Mouse (Mus musculus) embryonic stem cell, embryonic (primary cell): ENCODE measurements around the gene Rps7.

Experiments used
- CTCF ChIA-PET, 4 experiments: fragments of 300-600 bp in 2 of 4; fragments of 350-600 bp in 2 of 4; sonication (Branson Sonifier 250); formaldehyde crosslinking; loops; one replicate each; lab custom pipeline; 2022; ENCODE audit warnings: inconsistent platforms in 2 of 4; lab: Charles Lee
- POLR2A ChIA-PET, 4 experiments: fragments of 300-600 bp in 2 of 4; fragments of 350-600 bp in 2 of 4; sonication (Branson Sonifier 250); formaldehyde crosslinking; loops; one replicate each; lab custom pipeline; 2022; ENCODE audit warnings: antibody characterized with exemption in 4 of 4, inconsistent platforms in 1 of 4; lab: Charles Lee

Rps7 gene

GRCm38 (mm10) chr12:28635535-28636476 lies at the start of gene Rps7:
TSS of gene Rps7 (minus strand) at chr12:28635953.
- ChIA-PET POLR2A (interaction anchor here (0.5 to 71.1 kb wide), 148 partner anchors 8 to 1208 kb away, joined by 3 to 1800 read pairs (median 4); partner anchors contain the start of genes Adi1 (in 4 of the 4), Rnaseh1 (in 4 of the 4), Colec11 (in 3 of the 4) and Eipr1 (in 3 of the 4)), CTCF (interaction anchor here in 2 of 4 experiments (0.7 to 1.2 kb wide), 3 partner anchors 14 to 432 kb away, joined by 3 to 4 read pairs (median 3); partner anchors contain the start of gene Rnaseh1 (in 1 of the 2))

- ChIA-PET CTCF (no interaction called here), POLR2A (interaction anchor here in 3 of 4 experiments (0.7 to 71.1 kb wide), 8 partner anchors 8 to 1254 kb away, joined by 3 to 1800 read pairs (median 6); partner anchors contain the start of genes Adi1 (in 3 of the 3), Rps7 (in 2 of the 3) and Colec11 (in 1 of the 3))
Observed at GRCm38 (mm10) chr12:28684674-28685073, 48.9 kb upstream of the Rps7 start.

GRCm38 (mm10) chr12:28675925-28676209 lies 40.1 kb upstream of the Rps7 start:
- ChIA-PET CTCF (interaction anchor here in 2 of 4 experiments (0.5 to 0.8 kb wide), 3 partner anchors 12 to 61 kb away, joined by 3 read pairs; no protein-coding TSS in a partner anchor), POLR2A (interaction anchor here (0.8 to 71.1 kb wide), 40 partner anchors 8 to 142 kb away, joined by 3 to 1800 read pairs (median 10); partner anchors contain the start of genes Rps7 (in 3 of the 4), Colec11 (in 2 of the 4), Eipr1 (in 2 of the 4) and Rnaseh1 (in 2 of the 4))

GRCm38 (mm10) chr12:28675121-28675924 lies 39.6 kb upstream of the Rps7 start, which contains the start of gene Adi1:
TSS of gene Adi1 (plus strand) at chr12:28675231.
- CTCF ChIA-PET: interaction anchor here (0.6 to 1.8 kb wide), 7 partner anchors 10 to 782 kb away, joined by 3 to 5 read pairs (median 3); no protein-coding TSS in a partner anchor
- POLR2A ChIA-PET: interaction anchor here (0.7 to 71.1 kb wide), 51 partner anchors 9 to 172 kb away, joined by 3 to 1800 read pairs (median 6); partner anchors contain the start of genes Rps7 (in 4 of the 4), Rnaseh1 (in 3 of the 4), Trappc12 (in 3 of the 4) and Colec11 (in 2 of the 4)

- POLR2A ChIA-PET: interaction anchor here (0.7 to 71.1 kb wide), 39 partner anchors 9 to 173 kb away, joined by 3 to 1800 read pairs (median 12); partner anchors contain the start of genes Rps7 (in 4 of the 4), Rnaseh1 (in 2 of the 4), Trappc12 (in 2 of the 4) and Colec11 (in 1 of the 4)
Observed at GRCm38 (mm10) chr12:28674038-28674720, 38.4 kb upstream of the Rps7 start.

GRCm38 (mm10) chr12:28667287-28667686 lies 31.5 kb upstream of the Rps7 start:
- CTCF ChIA-PET: interaction anchor here in 2 of 4 experiments (0.7 to 0.8 kb wide), 2 partner anchors 83 to 117 kb away, joined by 3 to 4 read pairs; partner anchors contain the start of gene Trappc12 (in 1 of the 2)
- POLR2A ChIA-PET: interaction anchor here in 3 of 4 experiments (0.6 to 71.1 kb wide), 9 partner anchors 8 to 42 kb away, joined by 3 to 1800 read pairs (median 12); partner anchors contain the start of genes Rps7 (in 3 of the 3), Adi1 (in 2 of the 3), Rnaseh1 (in 2 of the 3) and Colec11 (in 1 of the 3)

More at GRCm38 (mm10) chr12:28674038-28674720, 38.4 kb upstream of the Rps7 start:
- CTCF ChIA-PET: interaction anchor here in 3 of 4 experiments (0.6 to 1.8 kb wide), 6 partner anchors 9 to 142 kb away, joined by 3 to 17 read pairs (median 4); no protein-coding TSS in a partner anchor

- POLR2A ChIA-PET: interaction anchor here in 2 of 4 experiments (1.5 to 71.1 kb wide), 8 partner anchors 9 to 41 kb away, joined by 3 to 1800 read pairs (median 20); partner anchors contain the start of genes Adi1 (in 2 of the 2), Rnaseh1 (in 2 of the 2), Rps7 (in 2 of the 2) and Colec11 (in 1 of the 2)
- CTCF ChIA-PET: interaction anchor here in 1 of 4 experiments (0.7 kb wide), 1 partner anchor 83 kb away, joined by 4 read pairs; the partner anchor contains the start of gene Trappc12
Observed at GRCm38 (mm10) chr12:28666734-28667133, 31.0 kb upstream of the Rps7 start.

GRCm38 (mm10) chr12:28662628-28663027 lies 26.9 kb upstream of the Rps7 start:
- ChIA-PET CTCF (interaction anchor here in 1 of 4 experiments (0.6 kb wide), 1 partner anchor 84 kb away, joined by 3 read pairs; no protein-coding TSS in a partner anchor), POLR2A (interaction anchor here (0.7 to 71.1 kb wide), 15 partner anchors 8 to 37 kb away, joined by 3 to 1800 read pairs (median 9); partner anchors contain the start of genes Rps7 (in 4 of the 4), Adi1 (in 3 of the 4), Rnaseh1 (in 3 of the 4) and Colec11 (in 1 of the 4))

GRCm38 (mm10) chr12:28649141-28650110 lies 13.7 kb upstream of the Rps7 start, which contains the start of gene Rnaseh1:
TSS of gene Rnaseh1 (plus strand) at chr12:28649602.
- ChIA-PET CTCF (interaction anchor here in 2 of 4 experiments (0.9 to 1.2 kb wide), 2 partner anchors 10 to 14 kb away, joined by 3 to 4 read pairs; partner anchors contain the start of gene Rps7 (in 1 of the 2)), POLR2A (interaction anchor here (0.5 to 71.1 kb wide), 40 partner anchors 9 to 881 kb away, joined by 3 to 1800 read pairs (median 4); partner anchors contain the start of genes Rps7 (in 4 of the 4), Adi1 (in 3 of the 4), Colec11 (in 2 of the 4) and Trappc12 (in 2 of the 4))

- POLR2A ChIA-PET: interaction anchor here in 2 of 4 experiments (1.4 to 71.1 kb wide), 4 partner anchors 13 to 80 kb away, joined by 3 to 1800 read pairs (median 964); partner anchors contain the start of genes Adi1 (in 2 of the 2), Colec11 (in 1 of the 2), Rnaseh1 (in 1 of the 2) and Rps7 (in 1 of the 2)
- CTCF ChIA-PET: no interaction called here
Observed at GRCm38 (mm10) chr12:28638778-28639177, 3.0 kb upstream of the Rps7 start.

- CTCF ChIA-PET: interaction anchor here in 3 of 4 experiments (0.6 to 1.2 kb wide), 3 partner anchors 13 to 83 kb away, joined by 3 to 6 read pairs (median 4); partner anchors contain the start of gene Rnaseh1 (in 1 of the 3)
Observed at GRCm38 (mm10) chr12:28636543-28636942, 790 bp upstream of the Rps7 start.

GRCm38 (mm10) chr12:28635058-28635534 lies 657 bp downstream of the Rps7 start:
- POLR2A ChIA-PET: interaction anchor here (0.6 to 71.1 kb wide), 105 partner anchors 8 to 1471 kb away, joined by 3 to 1800 read pairs (median 5); partner anchors contain the start of genes Adi1 (in 4 of the 4), Rnaseh1 (in 4 of the 4), Eipr1 (in 3 of the 4) and Trappc12 (in 3 of the 4)
- CTCF ChIA-PET: interaction anchor here in 1 of 4 experiments (1.0 to 1.2 kb wide), 2 partner anchors 15 to 64 kb away, joined by 3 to 4 read pairs; partner anchors contain the start of gene Rnaseh1

More at GRCm38 (mm10) chr12:28636543-28636942, 790 bp upstream of the Rps7 start:
- POLR2A ChIA-PET: interaction anchor here (0.5 to 71.1 kb wide), 78 partner anchors 9 to 1209 kb away, joined by 3 to 1800 read pairs (median 6); partner anchors contain the start of genes Adi1 (in 4 of the 4), Rnaseh1 (in 4 of the 4), Eipr1 (in 3 of the 4) and Colec11 (in 2 of the 4)

- ChIA-PET POLR2A (interaction anchor here (0.6 to 71.1 kb wide), 26 partner anchors 3 to 1445 kb away, joined by 3 to 1800 read pairs (median 8); partner anchors contain the start of genes Adi1 (in 3 of the 4), Rnaseh1 (in 3 of the 4), Colec11 (in 2 of the 4) and Eipr1 (in 2 of the 4)), CTCF (interaction anchor here in 1 of 4 experiments (1.0 kb wide), 2 partner anchors 71 to 73 kb away, joined by 3 read pairs; no protein-coding TSS in a partner anchor)
Observed at GRCm38 (mm10) chr12:28628436-28628835, 7.3 kb downstream of the Rps7 start.
